In genomic region chr1:92911721-92912138, GRCm38 (mm10) we compare ENCODE assay signal across 8 mouse cellular contexts. TPM values are rescaled to one million over a fixed set of nuclear protein-coding genes. Genes with fewer than 3 reads are reported as not detected.
DNase-seq lines count a peak whose midpoint lies in the region; ATAC-seq and TF ChIP-seq lines count a peak whose summit lies in the region.

No protein-coding gene starts in this region.

- no peak for DNase-seq in heart, postnatal 4 days
- peak; percentile 45 for DNase-seq in thymus, postnatal 4 days
- no peak for DNase-seq in cerebellum, adult 18-20 months
- DNase-seq in adrenal gland, postnatal 14 days = no peak

- H3K4me2 ChIP-seq in heart, embryonic 15.5 days = peak overlapping the region; percentile 83
- peak overlapping the region; percentile 80 for H3K4me2 ChIP-seq in forebrain, embryonic 13.5 days
- H3K4me2 ChIP-seq in liver, embryonic 15.5 days = peak overlapping the region; percentile 94

- peak overlapping the region; percentile 93 for H3K27ac ChIP-seq in heart, embryonic 15.5 days
- H3K27ac ChIP-seq in forebrain, embryonic 13.5 days = peak overlapping the region; percentile 92
- H3K27ac ChIP-seq in liver, embryonic 15.5 days (replicated peaks) = peak overlapping the region; percentile 83

- peak overlapping the region; percentile 91 for H3K9ac ChIP-seq in heart, embryonic 15.5 days
- H3K9ac ChIP-seq in forebrain, embryonic 13.5 days = peak overlapping the region; percentile 92
- peak overlapping the region; percentile 81 for H3K9ac ChIP-seq in liver, embryonic 15.5 days

- no peaks in the 10 kb centered on the region for H3K27me3 ChIP-seq in heart, embryonic 15.5 days
- peaks cover 37% of the 10 kb centered on the region for H3K27me3 ChIP-seq in E14TG2a.4 (ENCODE audit: insufficient read depth, low read length)
- 0 out of 2 replicates have a peak, but pooled peaks cover 4% of the 10 kb centered on the region for H3K27me3 ChIP-seq in forebrain, embryonic 13.5 days
- H3K27me3 ChIP-seq in liver, embryonic 15.5 days = no peaks in the 10 kb centered on the region

- no peak for TF ChIP-seq CTCF in E14TG2a.4 (conservative IDR thresholded peaks at IDR 0.05; ENCODE audit: low read length)

- no peak for ATAC-seq in heart, embryonic 15.5 days (replicated peaks; ENCODE audit: insufficient number of reproducible peaks, insufficient read depth, low FRiP score, low read depth)
- no peak for ATAC-seq in forebrain, embryonic 13.5 days
- ATAC-seq in liver, embryonic 15.5 days (ENCODE audit: insufficient read depth) = no peak

- no peaks in the 10 kb centered on the region for H3K9me3 ChIP-seq in heart, embryonic 15.5 days (replicated peaks)
- H3K9me3 ChIP-seq in E14TG2a.4 (ENCODE audit: low read length) = no peaks in the 10 kb centered on the region
- no peaks in the 10 kb centered on the region for H3K9me3 ChIP-seq in forebrain, embryonic 13.5 days (replicated peaks)
- H3K9me3 ChIP-seq in liver, embryonic 15.5 days (replicated peaks) = no peaks in the 10 kb centered on the region

- peak overlapping the region; percentile 62 for H3K4me3 ChIP-seq in heart, embryonic 15.5 days
- peak overlapping the region; percentile 84 for H3K4me3 ChIP-seq in E14TG2a.4 (replicated peaks; ENCODE audit: low read length)
- peak overlapping the region; percentile 84 for H3K4me3 ChIP-seq in forebrain, embryonic 13.5 days
- H3K4me3 ChIP-seq in liver, embryonic 15.5 days (replicated peaks) = peak overlapping the region; percentile 75

- H3K4me1 ChIP-seq in heart, embryonic 15.5 days (replicated peaks) = peaks cover 40% of the 10 kb centered on the region
- peaks cover 45% of the 10 kb centered on the region for H3K4me1 ChIP-seq in E14TG2a.4 (replicated peaks; ENCODE audit: low read depth, low read length)
- peaks cover 47% of the 10 kb centered on the region for H3K4me1 ChIP-seq in forebrain, embryonic 13.5 days
- peaks cover 64% of the 10 kb centered on the region for H3K4me1 ChIP-seq in liver, embryonic 15.5 days (replicated peaks)

- H3K36me3 ChIP-seq in heart, embryonic 15.5 days = peaks cover 24% of the 10 kb centered on the region
- peaks cover 26% of the 10 kb centered on the region for H3K36me3 ChIP-seq in E14TG2a.4 (ENCODE audit: insufficient read depth, low read length)
- peaks cover 31% of the 10 kb centered on the region for H3K36me3 ChIP-seq in forebrain, embryonic 13.5 days (ENCODE audit: poor library complexity, severe bottlenecking)
- peaks cover 29% of the 10 kb centered on the region for H3K36me3 ChIP-seq in liver, embryonic 15.5 days (replicated peaks)

- 43% methylated on average over 8 of the region's 8 CpGs for WGBS in heart, embryonic 15.5 days
- 35% methylated on average over 8 of the region's 8 CpGs for WGBS in forebrain, embryonic 13.5 days
- 33% methylated on average over 8 of the region's 8 CpGs for WGBS in liver, embryonic 15.5 days (ENCODE audit: insufficient replicate concordance)

RNA-seq across cellular contexts. Expression of gene Rnpepl1, which starts 1.1 kb away (rescaled TPM):
- 33.5 and 49.5 TPM in 2 replicates for polyA plus RNA-seq in heart, embryonic 15.5 days (2015; fragmentation: Nextera tagmentation; extraction: Ambion mirVana)
- total RNA-seq in heart, postnatal 4 days (2021) = 10 to 100 TPM; 73.8 to 74.1 TPM
- polyA plus RNA-seq in forebrain, embryonic 13.5 days (2015; fragmentation: Nextera tagmentation; extraction: Ambion mirVana) = 18.6 and 20.5 TPM in 2 replicates
- polyA plus RNA-seq in liver, embryonic 15.5 days (2015; fragmentation: Nextera tagmentation; extraction: Ambion mirVana) = 15.6 and 19.8 TPM in 2 replicates
- 69.4 and 74.6 TPM in 2 replicates for total RNA-seq in adrenal gland, postnatal 14 days (2021)

RNA-seq across cellular contexts. Expression of gene Dusp28, which starts 4.9 kb away (rescaled TPM):
- 14.1 and 15.0 TPM in 2 replicates for polyA plus RNA-seq in heart, embryonic 15.5 days (2015; fragmentation: Nextera tagmentation; extraction: Ambion mirVana)
- 10 to 100 TPM in 1 of 2 experiments, 1 to 10 TPM in 1; 9.3 to 10.6 TPM for total RNA-seq in heart, postnatal 4 days (2021)
- 16.6 and 17.5 TPM in 2 replicates for polyA plus RNA-seq in forebrain, embryonic 13.5 days (2015; fragmentation: Nextera tagmentation; extraction: Ambion mirVana)
- polyA plus RNA-seq in liver, embryonic 15.5 days (2015; fragmentation: Nextera tagmentation; extraction: Ambion mirVana) = 7.4 and 8.0 TPM in 2 replicates
- total RNA-seq in adrenal gland, postnatal 14 days (2021) = 12.9 and 13.6 TPM in 2 replicates

RNA-seq across cellular contexts. Expression of gene Ankmy1, which starts 9.0 kb away (rescaled TPM):
- 0.10 and 0.77 TPM in 2 replicates for polyA plus RNA-seq in heart, embryonic 15.5 days (2015; fragmentation: Nextera tagmentation; extraction: Ambion mirVana)
- total RNA-seq in heart, postnatal 4 days (2021) = under 1 TPM in 1 of 2 experiments, not detected in 1; 0.14 TPM
- polyA plus RNA-seq in forebrain, embryonic 13.5 days (2015; fragmentation: Nextera tagmentation; extraction: Ambion mirVana) = 0.71 and 1.4 TPM in 2 replicates
- polyA plus RNA-seq in liver, embryonic 15.5 days (2015; fragmentation: Nextera tagmentation; extraction: Ambion mirVana) = 0.02 TPM in 1 of 2 replicates, not detected in the other
- 0.67 and 0.94 TPM in 2 replicates for total RNA-seq in adrenal gland, postnatal 14 days (2021)

RNA-seq across cellular contexts. Expression of gene Capn10, which starts 22.4 kb away (rescaled TPM):
- 21.7 and 23.6 TPM in 2 replicates for polyA plus RNA-seq in heart, embryonic 15.5 days (2015; fragmentation: Nextera tagmentation; extraction: Ambion mirVana)
- total RNA-seq in heart, postnatal 4 days (2021) = 10 to 100 TPM; 10.2 to 14.0 TPM
- 51.7 and 54.3 TPM in 2 replicates for polyA plus RNA-seq in forebrain, embryonic 13.5 days (2015; fragmentation: Nextera tagmentation; extraction: Ambion mirVana)
- 15.7 and 17.5 TPM in 2 replicates for polyA plus RNA-seq in liver, embryonic 15.5 days (2015; fragmentation: Nextera tagmentation; extraction: Ambion mirVana)
- 16.2 and 18.7 TPM in 2 replicates for total RNA-seq in adrenal gland, postnatal 14 days (2021)

RNA-seq across cellular contexts. Expression of gene Gpr35, which starts 38.9 kb away (rescaled TPM):
- 0.43 and 0.94 TPM in 2 replicates for polyA plus RNA-seq in heart, embryonic 15.5 days (2015; fragmentation: Nextera tagmentation; extraction: Ambion mirVana)
- total RNA-seq in heart, postnatal 4 days (2021) = under 1 TPM; 0.38 to 0.59 TPM
- polyA plus RNA-seq in forebrain, embryonic 13.5 days (2015; fragmentation: Nextera tagmentation; extraction: Ambion mirVana) = 0.25 and 0.46 TPM in 2 replicates
- polyA plus RNA-seq in liver, embryonic 15.5 days (2015; fragmentation: Nextera tagmentation; extraction: Ambion mirVana) = 0.68 and 0.69 TPM in 2 replicates
- 1.9 and 3.5 TPM in 2 replicates for total RNA-seq in adrenal gland, postnatal 14 days (2021)
